In genomic region chr2:43534417-43534816, GRCm38 (mm10) we compare ENCODE assay signal across 41 mouse cellular contexts. TPM values are rescaled to one million over a fixed set of nuclear protein-coding genes. Genes with fewer than 3 reads are reported as not detected.
"Had no signal": no experiment of that assay in that cellular context is flagged by ENCODE, and none has a peak within 500 bp of the region (broad histone marks: within the 10 kb centered on the region; RNA-seq: fewer than 3 reads in every experiment).

No protein-coding gene starts in this region.

- H3K27ac ChIP-seq: heart, embryonic 10.5 days; heart, embryonic 13.5 days; heart, embryonic 15.5 days; hindbrain, embryonic 10.5 days; hindbrain, embryonic 12.5 days; hindbrain, embryonic 13.5 days; hindbrain, embryonic 14.5 days; hindbrain, embryonic 15.5 days; hindbrain, postnatal 0 days; intestine, embryonic 15.5 days; kidney, embryonic 15.5 days; kidney, postnatal 0 days; layer of hippocampus, adult 2 months had no signal

- H3K9ac ChIP-seq: heart, embryonic 12.5 days; heart, embryonic 13.5 days; heart, embryonic 15.5 days; hindbrain, embryonic 12.5 days; hindbrain, embryonic 13.5 days; hindbrain, embryonic 14.5 days; hindbrain, embryonic 15.5 days; intestine, embryonic 15.5 days; kidney, embryonic 15.5 days had no signal

- DNase-seq: heart, postnatal 10 days; heart, postnatal 14 days; heart, postnatal 36 days; heart, postnatal 4 days; kidney, adult 11 months; kidney, adult 18-20 months; kidney, adult 2 months; kidney, adult 8-10 months; kidney, adult 9 months; kidney, postnatal 10 days; kidney, postnatal 14 days; kidney, postnatal 25 days; kidney, postnatal 36 days; kidney, postnatal 4 days; layer of hippocampus, adult 9-11 months; layer of hippocampus, postnatal 36 days had no signal

- H3K4me2 ChIP-seq: heart, embryonic 11.5 days; heart, embryonic 12.5 days; heart, embryonic 13.5 days; heart, embryonic 15.5 days; hindbrain, embryonic 12.5 days; hindbrain, embryonic 13.5 days; hindbrain, embryonic 14.5 days; hindbrain, embryonic 15.5 days; intestine, embryonic 15.5 days; kidney, embryonic 15.5 days had no signal

- H3K27me3 ChIP-seq: heart, embryonic 12.5 days; heart, embryonic 13.5 days; heart, embryonic 15.5 days; hindbrain, embryonic 12.5 days; hindbrain, embryonic 13.5 days; hindbrain, embryonic 15.5 days; intestine, embryonic 15.5 days; kidney, embryonic 15.5 days had no signal

- H3K4me3 ChIP-seq: heart, embryonic 10.5 days; heart, embryonic 12.5 days; heart, embryonic 13.5 days; heart, embryonic 15.5 days; hindbrain, embryonic 10.5 days; hindbrain, embryonic 12.5 days; hindbrain, embryonic 13.5 days; hindbrain, embryonic 15.5 days; intestine, embryonic 15.5 days; kidney, embryonic 15.5 days; layer of hippocampus, adult 2 months had no signal

- H3K4me1 ChIP-seq: heart, embryonic 10.5 days; heart, embryonic 12.5 days; heart, embryonic 13.5 days; heart, embryonic 15.5 days; hindbrain, embryonic 10.5 days; hindbrain, embryonic 12.5 days; hindbrain, embryonic 13.5 days; hindbrain, embryonic 15.5 days; intestine, embryonic 15.5 days; kidney, embryonic 15.5 days had no signal

- ATAC-seq: hindbrain, embryonic 16.5 days; hindbrain, postnatal 0 days; inflammation-experienced regulatory T-cells, adult 6 months; intestine, embryonic 15.5 days; intestine, embryonic 16.5 days; intestine, postnatal 0 days had no signal

- H3K36me3 ChIP-seq: heart, embryonic 10.5 days; heart, embryonic 12.5 days; heart, embryonic 13.5 days; heart, embryonic 15.5 days; hindbrain, embryonic 10.5 days; hindbrain, embryonic 12.5 days; hindbrain, embryonic 13.5 days; hindbrain, embryonic 15.5 days; intestine, embryonic 15.5 days; kidney, embryonic 15.5 days had no signal

- H3K9me3 ChIP-seq: heart, embryonic 10.5 days; heart, embryonic 12.5 days; heart, embryonic 13.5 days; heart, embryonic 15.5 days; hindbrain, embryonic 10.5 days; hindbrain, embryonic 12.5 days; hindbrain, embryonic 13.5 days; hindbrain, embryonic 15.5 days; intestine, embryonic 15.5 days; kidney, embryonic 15.5 days had no signal

RNA-seq across cellular contexts. Expression of gene Kynu, which starts 20.7 kb away (rescaled TPM):
- total RNA-seq: heart, postnatal 14 days; heart, postnatal 25 days; heart, postnatal 36 days; heart, postnatal 4 days; hindbrain, postnatal 0 days; layer of hippocampus, adult 18-20 months; layer of hippocampus, adult 2 months; layer of hippocampus, postnatal 14 days; layer of hippocampus, postnatal 25 days; layer of hippocampus, postnatal 36 days had no signal
- polyA plus RNA-seq: heart, embryonic 11.5 days; heart, embryonic 12.5 days; heart, embryonic 14.5 days; heart, postnatal 0 days had no signal
